Mouse (Mus musculus) limb, embryonic 12.5 days (tissue): ENCODE data around the gene Zbed6. TPM values are rescaled to one million over a fixed set of nuclear protein-coding genes. Genes with fewer than 3 reads are reported as not detected.
A peak's percentile ranks its signal among the peaks of the same experiment; 100 is the strongest.

Source experiments
- ATAC-seq: fragments of 200-750 bp; cut with Nextera tagmentation; 2 replicates; pipeline ENCODE4 v1.8.0; 2017; ENCODE audit warnings: low read depth, moderate TSS enrichment; ENCODE audit not compliant: insufficient number of reproducible peaks, insufficient read depth, low FRiP score, low TSS enrichment
- H3K27ac ChIP-seq: fragments of 300-500 bp; sonication (generic); 2 replicates; pipeline ENCODE4 v1.5.1; 2016; ENCODE audit warnings: mild to moderate bottlenecking, moderate library complexity
- H3K27me3 ChIP-seq: fragments of 300-500 bp; sonication (generic); 2 replicates; pipeline ENCODE4 v1.6.1; 2016; ENCODE audit warnings: mild to moderate bottlenecking, moderate library complexity
- H3K36me3 ChIP-seq: fragments of 300-500 bp; sonication (generic); 2 replicates; pipeline ENCODE4 v1.6.1; 2016; ENCODE audit warnings: mild to moderate bottlenecking, moderate library complexity
- H3K4me1 ChIP-seq: fragments of 300-500 bp; sonication (generic); replicated peaks from 2 replicates; pipeline ENCODE4 v1.6.1; 2016
- H3K4me2 ChIP-seq: fragments of 300-500 bp; sonication (generic); 2 replicates; pipeline ENCODE4 v1.6.1; 2016; ENCODE audit warnings: mild to moderate bottlenecking, moderate library complexity
- H3K4me3 ChIP-seq: fragments of 300-500 bp; sonication (generic); replicated peaks from 2 replicates; pipeline ENCODE4 v1.5.1; 2016; ENCODE audit warnings: mild to moderate bottlenecking
- H3K9ac ChIP-seq: fragments of 300-500 bp; sonication (generic); replicated peaks from 2 replicates; pipeline ENCODE4 v1.6.1; 2016; ENCODE audit warnings: mild to moderate bottlenecking, moderate library complexity
- H3K9me3 ChIP-seq: fragments of 300-500 bp; sonication (generic); 2 replicates; pipeline ENCODE4 v1.6.1; 2016; ENCODE audit warnings: mild to moderate bottlenecking, moderate library complexity
- WGBS: fragments of 180-500 bp; shearing (Covaris S2); methylation state at CpG from one replicate; pipeline ENCODE4 v1.1.7; 2016; 5-methylcytosine and 5-hydroxymethylcytosine counted together
- polyA plus RNA-seq: library from polyadenylated mRNA; unstranded; fragments of >200 nt; fragmentation: Nextera tagmentation; extraction: Ambion mirVana; gene quantifications from 2 replicates; pipeline ENCODE4 v1.2.1, GENCODE M21; 2016

Zbed6 gene
- polyA plus RNA-seq, 1 experiment from 2014 or later: not detected

DNA sequence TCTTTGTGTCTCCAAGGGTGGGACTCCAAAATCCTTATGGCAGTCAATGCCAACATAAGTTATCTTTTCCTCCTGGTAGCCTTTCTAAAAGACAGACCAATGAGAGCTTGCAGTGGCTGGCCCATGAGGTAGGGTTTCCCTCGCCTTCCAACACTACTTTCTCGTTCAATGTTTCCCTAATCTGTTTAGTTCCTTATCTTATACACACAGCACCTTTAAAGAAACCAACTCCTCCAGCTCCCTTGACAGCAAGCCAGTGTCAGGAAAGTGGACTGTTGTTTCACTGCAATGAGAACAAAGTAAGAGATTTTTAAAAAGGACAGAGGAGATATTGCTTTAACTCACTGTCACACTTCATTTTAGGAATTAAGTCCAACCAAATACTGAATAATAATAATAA is 42.8 kb downstream of the Zbed6 start:
- Histone ChIP-seq H3K9ac (no peak overlapping the region), H3K4me2 (no peak overlapping the region), H3K4me1 (no peaks in the 10 kb centered on the region), H3K27ac (no peak overlapping the region), H3K27me3 (no peaks in the 10 kb centered on the region), H3K4me3 (no peak overlapping the region), H3K9me3 (no peaks in the 10 kb centered on the region), H3K36me3 (peaks cover 72% of the 10 kb centered on the region)
- ATAC-seq: no peak
- 61% methylated on average over 2 of the region's 2 CpGs for WGBS

GRCm38 (mm10) chr1:133613817-133614216 is 46.9 kb downstream of the Zbed6 start:
- WGBS: 70% methylated on average over 3 of the region's 3 CpGs
- H3K4me1 ChIP-seq: peaks cover 3% of the 10 kb centered on the region; the same call in 1 of the 2 replicates
- ATAC-seq: no peak

GRCm38 (mm10) chr1:133611436-133611835 is 49.2 kb downstream of the Zbed6 start:
- Histone ChIP-seq H3K9ac (no peak overlapping the region), H3K27ac (no peak overlapping the region), H3K4me2 (no peak overlapping the region), H3K4me3 (no peak overlapping the region), H3K4me1 (peaks cover 10% of the 10 kb centered on the region; the same call in 1 of the 2 replicates), H3K9me3 (no peaks in the 10 kb centered on the region), H3K27me3 (no peaks in the 10 kb centered on the region), H3K36me3 (peaks cover 47% of the 10 kb centered on the region)
- WGBS: 75% methylated on average over 1 of the region's 1 CpGs
- no peak for ATAC-seq

More at GRCm38 (mm10) chr1:133613817-133614216, 46.9 kb downstream of the Zbed6 start:
- no peaks in the 10 kb centered on the region for H3K27me3 ChIP-seq
- no peak overlapping the region for H3K4me3 ChIP-seq
- H3K9ac ChIP-seq: no peak overlapping the region
- H3K36me3 ChIP-seq: peaks cover 36% of the 10 kb centered on the region
- no peaks in the 10 kb centered on the region for H3K9me3 ChIP-seq
- no peak overlapping the region for H3K27ac ChIP-seq
- H3K4me2 ChIP-seq: no peak overlapping the region

- no peaks in the 10 kb centered on the region for H3K27me3 ChIP-seq
- no peaks in the 10 kb centered on the region for H3K9me3 ChIP-seq
- WGBS: 53% methylated on average over 6 of the region's 6 CpGs
- peak overlapping the region; percentile 91 for H3K4me3 ChIP-seq
- peaks cover 47% of the 10 kb centered on the region for H3K36me3 ChIP-seq
- peak overlapping the region; percentile 28 for H3K4me2 ChIP-seq
- peaks cover 10% of the 10 kb centered on the region; the same call in 1 of the 2 replicates for H3K4me1 ChIP-seq
- ATAC-seq: 0 out of 2 replicates have a peak, but pooled peaks have one; percentile 33
- no peak overlapping the region for H3K9ac ChIP-seq
- H3K27ac ChIP-seq: no peak overlapping the region
Observed at GRCm38 (mm10) chr1:133610601-133611000, 50.1 kb downstream of the Zbed6 start.

DNA sequence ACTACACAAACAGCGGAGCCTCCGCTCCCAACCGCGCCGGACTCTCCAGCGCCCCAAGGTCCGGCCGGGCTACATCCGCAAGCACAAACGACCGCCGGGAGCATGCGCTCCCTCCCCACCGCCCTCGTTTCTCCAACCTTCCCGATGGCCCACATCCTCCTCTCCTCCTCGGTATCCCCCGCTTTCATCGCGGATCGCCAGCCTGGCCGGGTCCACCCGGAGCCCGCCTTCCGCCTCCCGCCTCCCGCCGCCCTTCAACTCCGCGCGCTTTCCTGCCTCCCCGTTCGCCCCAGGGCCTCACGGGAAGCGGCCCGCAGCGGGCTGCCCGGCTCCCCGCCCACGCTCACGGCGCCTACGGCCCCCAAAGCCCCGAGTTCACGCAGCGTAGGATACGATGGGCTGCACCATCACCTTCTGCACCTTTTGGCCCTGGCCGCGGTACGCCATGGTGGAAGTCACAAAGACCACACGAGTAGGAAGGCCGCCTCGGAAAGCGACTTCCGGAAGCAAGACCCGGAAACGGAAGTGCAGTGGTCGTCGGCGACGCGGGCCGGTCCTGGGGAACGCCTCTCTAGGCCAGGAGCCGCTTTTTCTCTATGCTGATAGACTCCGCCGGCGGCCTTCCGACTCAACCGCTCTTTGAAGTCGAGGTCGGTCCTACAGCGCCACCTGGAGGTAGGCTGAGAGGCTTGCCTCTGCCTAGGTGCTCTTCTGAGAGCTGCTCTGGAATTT is 50.7 kb downstream of the Zbed6 start, which contains the start of gene Snrpe:
TSS of gene Snrpe (minus strand) at position 521 of the 732 bp plus-strand sequence.
- peak within 1 kb of the TSS; percentile 72 for H3K4me2 ChIP-seq
- H3K4me3 ChIP-seq: peak within 1 kb of the TSS; percentile 91
- under 1% methylated on average over 73 of the region's 73 CpGs for WGBS
- ATAC-seq: peak; percentile 97
- H3K27ac ChIP-seq: peak within 1 kb of the TSS; percentile 94
- H3K36me3 ChIP-seq: peaks cover 52% of the 10 kb centered on the region
- H3K9me3 ChIP-seq: no peaks in the 10 kb centered on the region
- H3K27me3 ChIP-seq: no peaks in the 10 kb centered on the region
- H3K9ac ChIP-seq: peak within 1 kb of the TSS; percentile 96
- H3K4me1 ChIP-seq: peaks cover 10% of the 10 kb centered on the region; the same call in 1 of the 2 replicates

Other genes with a start within 250 kb of the Zbed6 start
- gene Sox13, start 236.5 kb downstream of the Zbed6 start, polyA plus RNA-seq: 5.6 and 8.0 TPM in 2 replicates
- gene Snrpe, start 50.6 kb downstream of the Zbed6 start, polyA plus RNA-seq: 840 and 861 TPM in 2 replicates
- 7.9 and 8.1 TPM in 2 replicates for gene Gm38394, start 433 bp upstream of the Zbed6 start, polyA plus RNA-seq
- gene Lax1, start 29.2 kb upstream of the Zbed6 start, polyA plus RNA-seq: 1.1 and 1.3 TPM in 2 replicates
- gene Atp2b4, start 140.2 kb upstream of the Zbed6 start, polyA plus RNA-seq: 8.5 and 9.4 TPM in 2 replicates
- 0.27 and 0.41 TPM in 2 replicates for gene Optc, start 247.1 kb upstream of the Zbed6 start, polyA plus RNA-seq